Mouse (Mus musculus) heart, adult 10 weeks (tissue): ENCODE results near the gene Eps15l1. TPM values are rescaled to one million over a fixed set of nuclear protein-coding genes. Genes with fewer than 3 reads are reported as not detected.

ENCODE experiments used
- polyA plus RNA-seq: library from polyadenylated mRNA; stranded (reverse); fragments of 350-450 nt; fragmentation: Illumina TruSeq; extraction: RNeasy Lipid Tissue Mini Kit (QIAGEN cat#74804); gene quantifications from one replicate; pipeline ENCODE4 v1.2.3, GENCODE M21; 2014; ENCODE audit warnings: low read depth, low replicate concordance

Eps15l1 gene
- polyA plus RNA-seq = 42.1 TPM

DNA sequence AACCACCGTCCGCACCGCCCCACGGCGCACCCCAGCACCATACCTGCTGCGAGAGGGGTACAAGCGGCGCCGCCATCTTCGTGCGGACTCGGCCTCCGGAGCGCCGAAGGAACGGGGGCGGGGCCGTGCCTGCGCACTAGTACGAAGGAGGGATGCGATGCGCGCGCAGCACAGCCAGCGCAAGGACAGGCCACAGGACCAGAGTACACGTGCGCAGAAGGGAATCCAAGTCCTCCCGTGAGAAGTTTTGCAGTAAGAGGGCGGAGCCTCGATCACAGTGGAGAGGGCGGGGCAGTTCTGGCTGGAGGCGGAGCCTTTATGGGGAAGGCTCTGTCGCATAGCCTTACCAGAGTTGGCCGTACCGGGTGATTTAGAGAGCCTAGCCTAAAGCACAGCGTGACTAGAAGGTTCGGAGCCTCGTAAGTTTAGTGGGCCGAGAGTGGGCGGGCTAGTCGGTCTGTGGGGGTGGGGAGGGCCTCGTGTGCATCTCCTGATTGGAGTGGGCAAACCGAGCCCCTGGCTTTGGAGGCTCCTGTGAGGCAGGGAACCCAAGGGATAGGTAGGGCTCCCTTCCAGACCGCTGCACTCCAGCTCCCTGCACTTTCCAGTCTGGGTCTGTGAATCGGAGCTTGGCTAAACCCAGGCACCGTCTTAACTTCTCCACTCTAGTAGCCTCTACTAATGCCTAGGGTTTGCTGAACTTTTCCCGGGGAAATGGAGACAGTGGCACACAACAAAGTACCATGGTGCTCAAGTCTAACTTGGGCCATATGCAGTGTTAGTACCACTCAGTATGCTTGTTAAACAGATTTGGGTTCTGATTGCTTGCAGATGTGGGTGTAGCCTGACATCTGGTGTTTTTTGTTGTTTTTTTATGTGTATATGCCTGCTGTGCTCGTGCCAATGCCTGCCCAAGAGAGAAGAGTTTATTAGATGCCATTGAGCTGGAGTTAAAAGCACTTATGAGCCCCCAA lies at the start of gene Eps15l1:
TSS of gene Eps15l1 (minus strand) at position 99 of the 974 bp plus-strand sequence.

DNA sequence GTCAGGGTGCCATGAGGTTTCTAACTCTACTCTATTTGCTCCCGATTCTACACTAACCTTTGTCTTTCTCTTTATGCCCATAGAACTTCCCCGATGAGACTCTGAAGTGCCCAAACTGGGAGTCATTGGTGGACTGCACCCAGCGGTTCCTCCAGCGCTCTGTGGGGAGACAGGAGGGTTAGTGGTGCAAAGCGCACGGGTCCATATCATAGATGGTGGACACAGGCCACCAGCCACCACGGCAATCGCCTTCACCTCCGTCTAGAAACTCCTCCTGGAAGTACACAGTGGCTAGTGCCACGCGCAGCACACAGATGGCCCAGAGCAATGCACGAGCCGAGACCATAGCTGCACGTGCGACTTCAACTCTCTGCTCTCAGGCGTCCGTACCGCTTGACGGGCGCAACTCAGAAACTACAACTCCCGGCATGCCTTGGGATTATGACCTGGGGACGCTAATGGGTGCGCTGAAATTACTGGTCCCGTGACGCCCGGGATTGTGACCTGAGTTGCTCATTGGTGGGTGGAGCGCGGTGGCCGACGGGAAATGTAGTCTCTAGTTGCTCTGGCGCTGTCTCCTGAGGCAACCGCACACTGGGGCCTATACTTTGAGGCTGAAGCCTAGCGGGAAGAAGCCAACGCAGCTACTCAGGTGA lies 22.2 kb upstream of the Eps15l1 start, which contains the start of the genes Calr3 and 1700030K09Rik:
TSS of gene Calr3 (minus strand) at position 533 of the 656 bp plus-strand sequence.
TSS of gene 1700030K09Rik (plus strand) at position 543 of the 656 bp plus-strand sequence.

GRCm38 (mm10) chr8:72318801-72319322 lies 102.4 kb downstream of the Eps15l1 start, which contains the start of gene Klf2:
TSS of gene Klf2 (plus strand) at chr8:72319033.

GRCm38 (mm10) chr8:72305210-72305905 lies 115.9 kb downstream of the Eps15l1 start, which contains the start of gene Gm10282:
TSS of gene Gm10282 (minus strand) at chr8:72305260.

Other genes with a start within 250 kb of the Eps15l1 start
- gene Hsh2d, start 231.8 kb downstream of the Eps15l1 start, polyA plus RNA-seq = not detected
- gene Cib3, start 208.6 kb downstream of the Eps15l1 start, polyA plus RNA-seq = 1.2 TPM
- not detected for gene Gm11034, start 207.8 kb downstream of the Eps15l1 start, polyA plus RNA-seq
- 28.9 TPM for gene Fam32a, start 201.7 kb downstream of the Eps15l1 start, polyA plus RNA-seq
- 61.0 TPM for gene Ap1m1, start 181.4 kb downstream of the Eps15l1 start, polyA plus RNA-seq
- 2.5 TPM for gene Gm10282, start 116.2 kb downstream of the Eps15l1 start, polyA plus RNA-seq
- gene Klf2, start 102.4 kb downstream of the Eps15l1 start, polyA plus RNA-seq = 55.2 TPM
- gene Calr3, start 22.4 kb upstream of the Eps15l1 start, polyA plus RNA-seq = 40.0 TPM
- gene 1700030K09Rik, start 22.4 kb upstream of the Eps15l1 start, polyA plus RNA-seq = 4.9 TPM
- 22.3 TPM for gene Cherp, start 53.8 kb upstream of the Eps15l1 start, polyA plus RNA-seq
- gene Slc35e1, start 71.2 kb upstream of the Eps15l1 start, polyA plus RNA-seq = 58.8 TPM
- 6.9 TPM for gene Med26, start 126.8 kb upstream of the Eps15l1 start, polyA plus RNA-seq
- gene Smim7, start 149.6 kb upstream of the Eps15l1 start, polyA plus RNA-seq = 103 TPM
- gene Tmem38a, start 150.6 kb upstream of the Eps15l1 start, polyA plus RNA-seq = 466 TPM
- 0.21 TPM for gene Nwd1, start 225.3 kb upstream of the Eps15l1 start, polyA plus RNA-seq